Mouse (Mus musculus) c-Kit-positive CD71-negative TER-119-negative erythroid progenitor cells, embryonic 14.5 days (primary cell): ENCODE measurements around the gene Myo15.
"Not testable (repeated sequence)": the region's sequence is repeated elsewhere in the genome, so short reads cannot be mapped to it uniquely, and the experiment has no call there.

Source experiments
- DNase-seq: peaks from one replicate; pipeline ENCODE4 v3.0.0-alpha.2; 2013; ENCODE audit warnings: low read depth

Myo15 gene

DNA sequence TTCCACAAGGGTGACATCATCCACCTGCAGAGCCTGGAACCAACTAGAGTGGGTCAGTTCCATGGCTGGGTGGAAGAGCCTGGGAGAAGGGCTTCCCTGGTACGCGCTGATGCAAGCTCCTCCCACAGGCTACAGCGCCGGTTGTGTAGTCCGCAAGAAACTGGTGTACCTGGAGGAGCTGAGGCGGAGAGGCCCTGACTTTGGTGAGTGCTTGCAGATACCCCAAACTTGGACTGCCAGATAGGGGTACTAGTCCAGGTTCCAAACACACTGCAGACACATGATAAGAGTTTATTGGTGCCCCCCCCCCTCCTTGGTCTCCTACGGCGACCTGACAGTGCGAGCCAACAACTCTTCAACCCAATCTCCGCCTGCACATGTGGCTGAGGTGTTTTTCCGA is 39.8 kb downstream of the Myo15 start:
- peak; percentile 17 for DNase-seq

GRCm38 (mm10) chr11:60509500-60509899 is 40.4 kb downstream of the Myo15 start:
- DNase-seq = peak; percentile 23

DNA sequence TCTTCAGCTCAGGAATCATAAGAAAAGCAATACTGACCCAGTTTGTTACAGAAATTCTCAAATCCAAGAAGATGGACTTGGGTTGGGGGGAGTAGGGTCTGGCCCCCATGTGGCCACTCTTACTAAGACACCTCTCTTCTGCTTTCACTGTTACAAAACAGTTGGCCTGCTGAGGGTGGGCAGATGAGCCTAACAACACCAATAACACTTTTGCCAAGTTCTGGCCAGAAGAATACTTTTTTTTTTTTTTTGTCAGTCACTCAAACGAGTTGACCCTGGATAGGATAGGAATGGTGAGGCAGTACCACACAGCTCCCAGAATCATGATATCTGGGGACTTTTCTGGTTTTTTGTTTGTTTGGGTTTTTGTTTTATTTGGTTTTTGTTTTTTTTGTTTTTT is 42.8 kb downstream of the Myo15 start:
- no peak for DNase-seq

DNA sequence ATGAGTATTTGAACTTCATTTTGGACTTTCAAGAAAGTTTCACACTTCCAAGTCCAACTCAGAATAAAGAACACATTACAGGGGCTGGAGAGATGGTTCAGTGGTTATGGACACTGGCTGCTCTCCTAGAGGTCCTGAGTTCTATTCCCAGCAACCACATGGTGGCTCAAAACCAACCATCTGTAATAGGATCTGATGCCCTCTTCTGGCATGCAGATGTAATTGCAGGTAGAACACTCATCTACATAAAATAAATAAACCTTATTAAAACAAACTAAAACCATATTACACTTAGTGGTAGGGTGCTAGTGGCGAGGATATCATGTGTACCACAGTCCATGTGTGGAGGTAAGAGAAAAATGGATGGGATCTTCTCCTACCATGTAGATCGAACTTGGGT is 43.4 kb downstream of the Myo15 start:
- no peak for DNase-seq

- DNase-seq = no peak
Observed at GRCm38 (mm10) chr11:60514941-60515340, 45.8 kb downstream of the Myo15 start.

DNA sequence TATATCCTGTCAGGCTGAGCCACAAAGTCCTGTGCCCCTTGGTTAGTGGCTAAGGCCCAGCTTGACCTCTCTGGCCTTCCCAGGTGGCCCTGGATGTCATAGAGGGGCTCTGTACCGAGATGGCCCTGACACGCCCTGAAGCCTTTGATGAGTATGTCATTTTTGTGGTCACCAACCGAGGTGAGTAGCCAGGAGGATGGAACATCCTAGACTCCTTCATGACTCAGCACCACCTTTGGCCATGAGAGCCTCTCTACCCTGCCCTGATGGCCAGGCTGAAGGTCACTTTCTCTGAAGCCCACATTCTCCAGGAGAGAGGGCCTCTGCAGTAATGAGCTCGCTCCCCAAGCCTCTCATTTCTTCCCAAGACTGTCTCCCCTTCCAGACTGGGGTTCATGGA is 49.2 kb downstream of the Myo15 start:
- no peak for DNase-seq

GRCm38 (mm10) chr11:60522027-60522426 is 52.9 kb downstream of the Myo15 start:
- no peak for DNase-seq

- DNase-seq = no peak
Observed at GRCm38 (mm10) chr11:60522661-60523365, 53.7 kb downstream of the Myo15 start.

DNA sequence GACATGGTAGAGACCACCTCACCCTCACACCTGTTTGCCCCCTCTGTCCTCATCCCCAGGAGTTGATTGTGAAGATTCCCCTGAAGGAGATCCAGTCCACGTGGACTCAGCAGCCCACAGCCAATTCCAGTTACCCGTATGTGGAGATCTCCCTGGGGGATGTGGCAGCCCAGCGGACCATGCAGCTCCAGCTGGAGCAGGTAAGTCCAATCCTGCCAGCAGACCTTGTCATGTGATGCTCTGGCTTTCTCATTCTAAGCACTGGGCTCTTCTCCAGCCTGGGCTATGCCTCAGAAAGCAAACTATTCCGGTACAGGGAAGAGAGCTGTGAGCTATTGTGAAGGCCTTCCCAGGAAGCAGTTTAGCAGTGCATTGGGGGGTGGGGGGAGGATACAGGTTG is 57.3 kb downstream of the Myo15 start:
- DNase-seq = no peak

DNA sequence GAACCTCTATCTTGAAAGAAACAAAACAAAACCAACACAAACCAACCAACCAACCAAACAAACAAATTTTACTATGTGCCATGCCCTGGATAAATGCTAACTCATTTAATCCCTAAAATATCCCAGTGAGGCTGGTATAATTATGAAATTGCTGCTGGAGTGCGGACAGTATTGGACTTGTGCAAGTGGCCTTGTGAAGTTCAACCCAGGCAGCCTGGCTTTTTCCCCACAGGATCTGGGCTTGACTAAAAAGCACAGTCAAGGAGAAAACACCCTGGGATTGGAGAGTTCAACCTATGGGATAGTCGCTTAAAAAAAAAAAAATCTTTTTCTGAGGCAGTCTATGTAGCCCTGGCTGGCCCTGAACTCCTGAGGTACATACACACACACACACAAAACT is 66.5 kb downstream of the Myo15 start:
- DNase-seq = no peak

DNA sequence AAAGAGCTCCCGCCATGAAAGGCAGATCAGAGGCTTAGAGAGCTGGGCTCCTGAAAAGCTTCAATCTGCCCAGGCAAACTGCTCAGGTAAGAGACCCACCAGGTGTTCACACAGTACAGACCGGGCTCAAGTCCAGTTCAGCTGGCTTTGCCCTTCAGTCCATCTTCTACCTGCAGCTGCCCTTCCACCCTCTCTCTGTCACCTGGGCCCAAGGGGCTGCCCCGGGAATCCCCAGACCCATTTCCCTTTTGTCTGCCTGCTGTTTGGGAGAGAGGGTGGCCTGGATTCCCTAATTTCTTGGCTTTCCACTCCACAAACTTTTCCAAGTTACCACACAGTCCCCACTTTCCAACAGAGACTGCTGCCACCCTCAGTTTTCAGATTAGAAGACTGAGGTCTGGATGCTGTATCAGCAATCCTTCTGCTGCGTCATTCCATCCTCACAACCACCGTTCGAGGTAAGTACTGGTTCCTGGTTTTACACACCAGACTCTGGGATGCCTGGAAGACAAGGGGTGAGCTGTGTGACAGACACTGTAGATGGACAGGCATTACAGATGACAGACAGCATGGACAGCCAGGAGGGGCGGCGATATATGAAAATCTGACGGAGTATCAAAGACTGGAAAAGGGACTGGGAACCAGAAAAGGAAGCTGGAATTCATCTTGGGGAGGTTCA is 67.2 kb downstream of the Myo15 start, which contains the start of gene Alkbh5:
Gene Alkbh5, plus strand, starts transcription at position 202 of the 679 bp plus-strand sequence.
- no peak for DNase-seq

DNA sequence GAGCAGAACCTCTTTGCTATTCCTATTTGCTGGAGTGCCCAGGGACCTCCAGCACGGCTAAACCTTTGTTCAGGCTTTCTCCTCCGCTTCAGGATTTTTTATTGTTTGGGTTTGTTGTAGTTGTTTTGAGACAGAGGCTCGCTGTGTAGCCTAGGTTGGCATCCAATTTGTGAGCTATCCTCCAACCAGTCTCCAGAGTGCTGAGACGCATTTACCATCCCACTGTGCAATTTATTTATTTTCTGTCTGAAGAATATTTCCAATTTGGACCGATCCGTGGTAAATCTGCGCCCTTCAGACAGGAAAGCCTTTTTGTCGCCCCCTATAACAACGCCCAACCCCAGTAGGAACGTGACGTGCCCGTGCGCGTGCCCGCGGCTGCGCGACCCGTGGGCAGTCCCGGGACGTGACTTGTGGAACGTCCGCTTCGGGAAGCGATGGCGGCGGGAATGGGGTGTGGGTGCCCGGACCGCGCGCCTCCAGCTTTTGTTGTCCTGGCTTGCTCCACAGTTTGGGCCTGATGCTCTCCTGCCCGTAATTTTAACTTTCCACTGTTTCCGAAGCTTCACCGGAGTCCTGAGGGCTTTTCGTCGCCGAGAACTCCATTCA is 67.8 kb downstream of the Myo15 start:
- peak; percentile 57 for DNase-seq

- DNase-seq = peak; percentile 89
Observed at GRCm38 (mm10) chr11:60537468-60538347, 68.6 kb downstream of the Myo15 start.

DNA sequence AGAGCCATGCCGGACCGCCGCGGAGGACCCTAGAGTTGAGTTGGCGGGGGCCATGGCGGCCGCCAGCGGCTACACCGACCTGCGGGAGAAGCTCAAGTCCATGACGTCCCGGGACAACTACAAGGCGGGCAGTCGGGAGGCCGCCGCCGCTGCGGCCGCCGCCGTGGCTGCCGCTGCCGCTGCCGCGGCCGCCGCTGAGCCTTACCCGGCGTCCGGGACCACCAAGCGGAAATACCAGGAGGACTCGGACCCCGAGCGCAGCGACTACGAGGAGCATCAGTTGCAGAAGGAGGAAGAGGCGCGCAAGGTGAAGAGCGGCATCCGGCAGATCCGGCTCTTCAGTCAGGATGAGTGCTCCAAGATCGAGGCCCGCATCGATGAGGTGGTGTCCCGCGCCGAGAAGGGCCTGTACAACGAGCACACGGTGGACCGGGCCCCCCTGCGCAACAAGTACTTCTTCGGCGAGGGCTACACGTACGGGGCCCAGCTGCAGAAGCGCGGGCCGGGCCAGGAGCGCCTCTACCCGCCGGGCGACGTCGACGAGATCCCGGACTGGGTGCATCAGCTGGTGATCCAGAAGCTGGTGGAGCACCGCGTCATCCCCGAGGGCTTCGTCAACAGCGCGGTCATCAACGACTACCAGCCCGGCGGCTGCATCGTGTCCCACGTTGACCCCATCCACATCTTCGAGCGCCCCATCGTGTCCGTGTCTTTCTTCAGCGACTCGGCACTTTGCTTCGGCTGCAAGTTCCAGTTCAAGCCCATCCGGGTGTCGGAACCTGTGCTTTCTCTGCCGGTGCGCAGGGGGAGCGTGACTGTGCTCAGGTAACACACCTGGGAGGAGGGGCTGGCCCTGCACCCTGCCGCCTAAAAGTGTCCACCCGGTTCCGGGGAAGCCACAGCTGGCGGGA is 69.5 kb downstream of the Myo15 start:
- no peak for DNase-seq

DNA sequence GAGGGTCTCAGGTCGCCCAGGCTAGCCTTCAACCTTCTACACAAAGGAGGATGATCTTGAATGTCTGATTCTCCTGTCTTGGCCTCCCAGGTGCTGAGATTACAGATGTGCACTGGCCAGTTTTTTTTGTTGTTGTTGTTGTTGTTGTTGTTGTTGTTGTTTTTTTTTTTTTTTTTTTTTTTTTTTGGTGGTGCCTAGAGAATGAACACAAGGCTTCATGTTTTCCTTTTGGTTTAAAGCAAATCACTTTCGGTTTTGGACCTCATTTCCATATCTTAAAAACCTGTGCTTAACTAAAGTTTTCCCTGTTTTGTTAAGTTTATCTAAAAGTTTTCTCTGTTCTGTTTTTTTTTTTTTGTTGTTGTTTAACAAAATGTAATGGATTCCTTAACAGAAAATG is 70.4 kb downstream of the Myo15 start:
- DNase-seq = no peak

DNA sequence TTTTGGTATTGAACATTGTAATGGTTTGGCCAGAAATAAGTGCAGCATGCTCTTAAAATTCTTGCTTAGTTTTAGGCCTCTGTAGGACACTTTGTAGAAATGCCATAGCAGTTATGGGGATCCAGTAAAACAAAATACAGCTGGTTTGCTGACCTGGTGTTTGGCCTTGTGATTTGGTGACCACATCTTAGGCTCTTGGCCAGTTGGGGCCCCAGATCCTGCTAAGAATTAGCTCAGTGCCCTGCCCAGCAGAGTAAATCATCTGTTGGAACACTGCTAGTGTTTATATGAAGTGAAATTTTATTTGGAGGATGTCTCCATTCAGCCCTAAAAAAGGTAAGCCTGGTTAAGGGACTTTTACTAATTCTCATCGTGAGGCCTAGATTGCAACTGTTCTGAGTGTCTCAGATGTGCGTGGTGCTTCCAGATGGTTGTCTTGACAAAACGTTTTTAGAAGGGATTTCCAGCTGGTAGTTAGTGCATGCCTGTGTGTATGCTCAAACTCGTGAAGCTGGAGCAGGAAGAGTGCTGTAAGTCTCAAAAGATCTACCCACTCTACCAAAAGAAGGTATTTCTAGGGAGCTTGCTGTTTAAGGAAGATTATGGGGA is 71.0 kb downstream of the Myo15 start:
- no peak for DNase-seq

GRCm38 (mm10) chr11:60540761-60541160 is 71.6 kb downstream of the Myo15 start:
- no peak for DNase-seq

- DNase-seq = no peak
Observed at GRCm38 (mm10) chr11:60541831-60542230, 72.7 kb downstream of the Myo15 start.

- not testable (repeated sequence) for DNase-seq
Observed at GRCm38 (mm10) chr11:60543211-60543610, 74.1 kb downstream of the Myo15 start.

GRCm38 (mm10) chr11:60545433-60545832 is 76.3 kb downstream of the Myo15 start:
- DNase-seq = no peak

GRCm38 (mm10) chr11:60548112-60548511 is 79.0 kb downstream of the Myo15 start:
- DNase-seq = no peak
